Comparison of ENCODE assay signal across 24 mouse cellular contexts in the genomic region with DNA sequence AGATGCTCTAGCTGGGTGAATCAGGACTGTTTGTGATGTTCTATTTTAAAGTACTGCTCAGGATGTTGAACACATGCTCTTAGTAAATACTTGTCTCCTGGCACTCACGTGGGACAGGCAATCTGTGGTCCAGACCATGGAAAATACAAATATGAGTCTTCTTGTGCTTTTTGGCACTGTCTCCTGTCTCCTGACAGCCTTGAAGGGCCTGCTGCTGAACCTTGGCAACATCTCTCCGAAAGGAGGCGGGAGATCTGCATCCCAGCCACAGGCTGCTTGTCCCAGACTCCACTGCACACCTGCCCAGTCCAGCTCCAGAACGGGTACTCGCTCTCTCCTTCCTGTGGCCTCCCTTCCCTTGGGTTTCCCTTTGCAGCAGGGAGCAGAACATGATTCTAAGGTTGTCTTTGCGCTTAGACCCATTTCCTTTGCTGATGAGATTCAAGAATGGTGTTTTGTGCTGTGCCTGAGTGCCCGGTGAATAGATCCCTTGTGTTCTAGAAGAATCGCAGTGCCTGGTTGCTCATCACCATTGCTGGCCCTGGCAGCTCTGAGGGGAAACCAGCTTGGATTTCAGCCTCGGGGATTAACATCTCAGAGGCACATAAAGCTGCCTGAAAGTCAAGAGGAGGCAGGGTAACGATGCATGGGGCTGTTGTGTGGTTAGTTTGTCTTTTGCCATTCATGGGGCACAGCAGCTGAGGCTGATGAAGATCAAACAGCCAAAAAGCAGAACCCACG. TPM values are rescaled to one million over a fixed set of nuclear protein-coding genes. Genes with fewer than 3 reads are reported as not detected.
DNase-seq lines count a peak whose midpoint lies in the region; ATAC-seq and TF ChIP-seq lines count a peak whose summit lies in the region.
"Had no signal": no experiment of that assay in that cellular context is flagged by ENCODE, and none has a peak within 500 bp of the region (broad histone marks: within the 10 kb centered on the region; RNA-seq: fewer than 3 reads in every experiment).

No protein-coding gene starts in this region.

- H3K4me2 ChIP-seq in embryonic facial prominence, embryonic 13.5 days = 0 out of 2 replicates have a peak overlapping the region, but pooled peaks have one; percentile 4
- H3K4me2 ChIP-seq in neural tube, embryonic 15.5 days = no peak overlapping the region
- H3K4me2 ChIP-seq: hindbrain, embryonic 13.5 days; liver, embryonic 11.5 days had no signal

- WGBS in embryonic facial prominence, embryonic 13.5 days = 31% methylated on average over 11 of the region's 11 CpGs
- 49% methylated on average over 11 of the region's 11 CpGs for WGBS in embryonic facial prominence, embryonic 10.5 days
- 54% methylated on average over 11 of the region's 11 CpGs for WGBS in neural tube, embryonic 15.5 days

- TF ChIP-seq CTCF in layer of hippocampus, adult 2 months (conservative IDR thresholded peaks at IDR 0.05) = no peak

- H3K9ac ChIP-seq in embryonic facial prominence, embryonic 13.5 days = no peak overlapping the region
- no peak overlapping the region for H3K9ac ChIP-seq in neural tube, embryonic 15.5 days (replicated peaks)
- H3K9ac ChIP-seq: hindbrain, embryonic 13.5 days had no signal

- no peaks in the 10 kb centered on the region for H3K9me3 ChIP-seq in embryonic facial prominence, embryonic 13.5 days
- H3K9me3 ChIP-seq in embryonic facial prominence, embryonic 10.5 days = no peaks in the 10 kb centered on the region
- H3K9me3 ChIP-seq in neural tube, embryonic 15.5 days (replicated peaks) = no peaks in the 10 kb centered on the region
- H3K9me3 ChIP-seq: heart, embryonic 10.5 days; hindbrain, embryonic 13.5 days; limb, embryonic 10.5 days had no signal

- H3K27ac ChIP-seq in embryonic facial prominence, embryonic 13.5 days = peak overlapping the region; percentile 22; the same call in 1 of the 2 replicates
- no peak overlapping the region for H3K27ac ChIP-seq in embryonic facial prominence, embryonic 10.5 days (replicated peaks)
- H3K27ac ChIP-seq in layer of hippocampus, adult 2 months = peak overlapping the region; percentile 36; the same call in 1 of the 2 replicates
- H3K27ac ChIP-seq in neural tube, embryonic 15.5 days (replicated peaks) = no peak overlapping the region
- H3K27ac ChIP-seq: heart, embryonic 10.5 days; hindbrain, embryonic 13.5 days; kidney, postnatal 0 days; limb, embryonic 10.5 days; stomach, postnatal 0 days had no signal

- no peak overlapping the region for H3K4me3 ChIP-seq in embryonic facial prominence, embryonic 13.5 days
- no peak overlapping the region for H3K4me3 ChIP-seq in embryonic facial prominence, embryonic 10.5 days
- H3K4me3 ChIP-seq in layer of hippocampus, adult 2 months = no peak overlapping the region
- no peak overlapping the region for H3K4me3 ChIP-seq in neural tube, embryonic 15.5 days (replicated peaks)
- H3K4me3 ChIP-seq: erythroblast, embryonic 14.5 days; heart, embryonic 10.5 days; hindbrain, embryonic 13.5 days; limb, embryonic 10.5 days had no signal

- ATAC-seq in embryonic facial prominence, embryonic 13.5 days (ENCODE audit: insufficient number of reproducible peaks, insufficient read depth, low FRiP score, low TSS enrichment, low read depth) = no peak
- no peak for ATAC-seq in neural tube, embryonic 15.5 days (ENCODE audit: low FRiP score)

- H3K27me3 ChIP-seq in embryonic facial prominence, embryonic 13.5 days = no peaks in the 10 kb centered on the region
- 0 out of 2 replicates have a peak, but pooled peaks cover 3% of the 10 kb centered on the region for H3K27me3 ChIP-seq in embryonic facial prominence, embryonic 10.5 days (replicated peaks; ENCODE audit: low read depth, poor library complexity, severe bottlenecking)
- no peaks in the 10 kb centered on the region for H3K27me3 ChIP-seq in neural tube, embryonic 15.5 days (replicated peaks)

- peaks cover 27% of the 10 kb centered on the region for H3K4me1 ChIP-seq in embryonic facial prominence, embryonic 13.5 days
- peaks cover 11% of the 10 kb centered on the region for H3K4me1 ChIP-seq in embryonic facial prominence, embryonic 10.5 days
- peaks cover 6% of the 10 kb centered on the region for H3K4me1 ChIP-seq in neural tube, embryonic 15.5 days
- H3K4me1 ChIP-seq: hindbrain, embryonic 13.5 days; limb, embryonic 10.5 days had no signal

- no peak for DNase-seq in embryonic facial prominence, embryonic 10.5 days (ENCODE audit: low spot score)
- DNase-seq in layer of hippocampus, adult 2 months (ENCODE audit: low spot score in 2 of 2) = no peak
- DNase-seq in layer of hippocampus, adult 9-10 months (ENCODE audit: low spot score) = no peak
- DNase-seq in NIH3T3 (ENCODE audit: low read depth) = peak; percentile 17
- DNase-seq in lung, postnatal 10 days = peak; percentile 54
- DNase-seq: adrenal gland, postnatal 14 days; cerebellum, adult 9-10 months; embryo, embryonic 11 days; gastrocnemius, postnatal 25 days; heart, postnatal 10 days; kidney, adult 11 months; right cerebral cortex, postnatal 25 days; thymus, postnatal 14 days had no signal

- H3K36me3 ChIP-seq in embryonic facial prominence, embryonic 13.5 days = no peaks in the 10 kb centered on the region
- H3K36me3 ChIP-seq in embryonic facial prominence, embryonic 10.5 days (replicated peaks) = no peaks in the 10 kb centered on the region
- no peaks in the 10 kb centered on the region for H3K36me3 ChIP-seq in neural tube, embryonic 15.5 days
- H3K36me3 ChIP-seq: heart, embryonic 10.5 days; hindbrain, embryonic 13.5 days; limb, embryonic 10.5 days had no signal

RNA-seq across cellular contexts. Expression of a gene that starts 5.9 kb away (rescaled TPM):
- polyA plus RNA-seq in embryonic facial prominence, embryonic 13.5 days (2015; fragmentation: Nextera tagmentation; extraction: Ambion mirVana) = 3.1 and 5.0 TPM in 2 replicates
- 6.3 and 7.2 TPM in 2 replicates for polyA plus RNA-seq in embryonic facial prominence, embryonic 10.5 days (2016; fragmentation: Nextera tagmentation; extraction: Ambion mirVana)
- 1 to 10 TPM; 2.0 to 3.3 TPM for total RNA-seq in layer of hippocampus, adult 2 months (2021)
- polyA plus RNA-seq in neural tube, embryonic 15.5 days (2015; fragmentation: Nextera tagmentation; extraction: Ambion mirVana) = 4.6 and 5.9 TPM in 2 replicates
- total RNA-seq: adrenal gland, postnatal 14 days had no signal
- polyA plus RNA-seq: erythroblast, embryonic 14.5 days; stomach, postnatal 0 days had no signal

RNA-seq across cellular contexts. Expression of a gene that starts 43.4 kb away (rescaled TPM):
- 25.1 and 26.7 TPM in 2 replicates for polyA plus RNA-seq in embryonic facial prominence, embryonic 13.5 days (2015; fragmentation: Nextera tagmentation; extraction: Ambion mirVana)
- polyA plus RNA-seq in embryonic facial prominence, embryonic 10.5 days (2016; fragmentation: Nextera tagmentation; extraction: Ambion mirVana) = 16.4 and 16.6 TPM in 2 replicates
- total RNA-seq in layer of hippocampus, adult 2 months (2021) = 1 to 10 TPM; 2.2 to 3.8 TPM
- 10.2 and 16.1 TPM in 2 replicates for polyA plus RNA-seq in neural tube, embryonic 15.5 days (2015; fragmentation: Nextera tagmentation; extraction: Ambion mirVana)
- polyA plus RNA-seq: erythroblast, embryonic 14.5 days had no signal

RNA-seq across cellular contexts. Expression of a gene that starts 53.9 kb away (rescaled TPM):
- polyA plus RNA-seq in embryonic facial prominence, embryonic 13.5 days (2015; fragmentation: Nextera tagmentation; extraction: Ambion mirVana) = not detected in 2 replicates
- polyA plus RNA-seq in embryonic facial prominence, embryonic 10.5 days (2016; fragmentation: Nextera tagmentation; extraction: Ambion mirVana) = not detected in 2 replicates
- not detected for total RNA-seq in layer of hippocampus, adult 2 months (2021)
- polyA plus RNA-seq in neural tube, embryonic 15.5 days (2015; fragmentation: Nextera tagmentation; extraction: Ambion mirVana) = not detected in 2 replicates
- total RNA-seq: adrenal gland, postnatal 14 days; gastrocnemius, postnatal 25 days; heart, postnatal 10 days had no signal
- polyA plus RNA-seq: erythroblast, embryonic 14.5 days; heart, embryonic 10.5 days; hindbrain, embryonic 13.5 days; kidney, postnatal 0 days; limb, embryonic 10.5 days; liver, embryonic 11.5 days; lung, embryonic 16.5 days; neural tube, embryonic 14.5 days; stomach, postnatal 0 days had no signal

Comparison
In these comparisons a context has a peak if more than half of its experiments do, and no peak if none do; other contexts are left out.
1. H3K27ac ChIP-seq: peak in embryonic facial prominence, embryonic 13.5 days (single experiment) and layer of hippocampus, adult 2 months (single experiment); none in embryonic facial prominence, embryonic 10.5 days (single experiment) and neural tube, embryonic 15.5 days (single experiment).
2. DNase-seq: peak in NIH3T3 (single experiment) and lung, postnatal 10 days (single experiment); none in embryonic facial prominence, embryonic 10.5 days (single experiment), layer of hippocampus, adult 2 months (0 of 2) and layer of hippocampus, adult 9-10 months (single experiment).